Mouse (Mus musculus) testis, adult 2 months (tissue): ENCODE measurements around the gene Tmed1.

ENCODE experiments used
- CTCF ChIP-seq: fragments of 200-500 bp; IDR thresholded peaks from 2 replicates; pipeline ENCODE4 v1.5.1; 2012; ENCODE audit warnings: low read depth, mild to moderate bottlenecking, inconsistent platforms, low read length, moderate library complexity; ENCODE audit not compliant: control insufficient read depth, insufficient read depth, insufficient replicate concordance
- POLR2A ChIP-seq: fragments of 200-500 bp; IDR thresholded peaks from 2 replicates; pipeline ENCODE4 v1.6.1; 2012; ENCODE audit warnings: low read depth, mild to moderate bottlenecking, inconsistent platforms, low read length, moderate library complexity; ENCODE audit not compliant: control insufficient read depth

- TF ChIP-seq CTCF = no peak
- no peak for TF ChIP-seq POLR2A
These were observed 19.4 kb downstream of the Tmed1 start for GRCm38 (mm10) chr9:21490696-21491095.
